Mouse (Mus musculus): ENCODE measurements around the gene St3gal4.

The St3gal4 gene

DNA sequence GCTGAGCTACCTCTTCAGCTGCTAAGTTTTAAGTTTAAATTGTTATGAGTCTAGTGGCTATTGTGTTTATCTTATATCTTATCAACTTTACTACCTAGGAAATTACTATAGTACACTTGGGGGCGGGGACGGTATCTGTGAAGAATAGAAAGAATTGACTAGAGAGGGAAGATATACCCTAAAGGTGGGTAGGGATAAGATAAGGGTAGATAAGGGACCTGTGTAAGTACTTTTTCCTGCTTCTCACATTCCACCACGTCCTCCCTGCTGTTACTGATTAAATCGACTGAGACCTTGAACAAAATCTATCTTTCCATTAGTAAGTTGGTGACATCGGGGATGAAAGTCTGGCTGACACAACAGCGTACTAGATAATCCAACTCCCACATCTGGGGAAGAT, 70.6 kb downstream of the St3gal4 start:
- DNase-seq (ENCODE audit: low spot score): no peak

GRCm38 (mm10) chr9:35045756-35046155, 73.3 kb downstream of the St3gal4 start:
- DNase-seq (ENCODE audit: low spot score): peak; percentile 86

- peak; percentile 72 for DNase-seq (ENCODE audit: low spot score)
Measured at GRCm38 (mm10) chr9:35045031-35045531, 74.0 kb downstream of the St3gal4 start.

DNA sequence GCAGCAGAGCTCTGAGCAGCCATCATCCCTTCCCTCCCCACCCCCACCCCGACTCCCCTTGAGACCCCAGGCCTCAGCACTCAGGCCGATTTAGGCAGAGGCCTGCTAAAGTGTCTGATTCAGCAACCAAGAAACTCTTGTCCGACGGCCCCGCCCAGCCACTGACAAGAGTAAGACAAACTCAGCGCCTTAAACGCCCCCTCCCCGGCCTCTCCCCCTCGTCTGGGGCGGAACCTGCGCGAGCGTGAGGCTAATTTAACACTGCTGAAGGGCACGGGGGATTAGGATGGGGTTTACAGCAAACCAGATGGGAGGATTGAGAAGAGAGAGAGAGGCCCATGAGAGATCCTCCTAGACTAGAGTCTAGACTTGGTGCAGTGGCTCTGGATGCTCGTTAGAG, 74.6 kb downstream of the St3gal4 start:
- DNase-seq (ENCODE audit: low spot score): peak; percentile 81

DNA sequence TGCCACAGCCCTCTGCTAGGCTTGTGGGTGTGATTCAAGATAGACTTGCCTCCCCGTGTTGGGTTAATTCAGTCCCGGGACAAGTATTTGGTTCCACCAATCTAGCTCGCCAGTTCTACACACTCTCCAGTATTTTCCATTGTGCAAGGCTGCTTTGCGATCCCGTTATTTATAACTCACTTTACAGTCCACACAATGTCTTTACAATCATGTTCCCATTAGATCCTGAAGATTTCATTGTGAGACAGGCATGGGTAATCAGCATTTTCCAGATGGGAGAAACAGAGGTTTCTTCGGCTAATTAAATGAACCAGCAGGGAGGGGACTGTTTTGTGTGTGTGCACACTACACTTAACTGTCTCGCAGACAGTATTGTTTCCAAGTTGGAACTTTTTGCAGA, 75.4 kb downstream of the St3gal4 start:
- DNase-seq (ENCODE audit: low spot score): peak; percentile 36

- no peak for DNase-seq (ENCODE audit: low spot score)
Measured at GRCm38 (mm10) chr9:35041493-35041892, 77.6 kb downstream of the St3gal4 start.

DNA sequence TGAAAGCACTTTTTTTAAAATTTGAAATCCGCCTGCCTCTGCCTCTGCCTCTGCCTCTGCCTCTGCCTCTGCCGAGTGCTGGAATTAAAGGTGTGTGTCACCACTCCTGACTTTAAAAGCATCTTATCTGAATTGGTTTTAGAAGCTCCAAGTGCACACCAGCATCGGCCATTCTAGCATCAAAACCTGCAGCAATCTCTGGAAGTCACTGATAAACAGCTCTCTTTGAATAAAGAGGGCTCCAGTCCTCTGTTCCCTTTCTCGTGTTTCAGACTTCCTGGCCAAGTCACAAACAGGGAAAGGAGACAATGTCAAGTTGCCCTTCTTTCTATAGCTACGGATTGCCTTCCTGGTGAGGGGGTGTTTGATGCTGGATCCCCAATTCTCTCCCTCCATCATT, 79.2 kb downstream of the St3gal4 start:
- DNase-seq (ENCODE audit: low spot score): no peak

DNA sequence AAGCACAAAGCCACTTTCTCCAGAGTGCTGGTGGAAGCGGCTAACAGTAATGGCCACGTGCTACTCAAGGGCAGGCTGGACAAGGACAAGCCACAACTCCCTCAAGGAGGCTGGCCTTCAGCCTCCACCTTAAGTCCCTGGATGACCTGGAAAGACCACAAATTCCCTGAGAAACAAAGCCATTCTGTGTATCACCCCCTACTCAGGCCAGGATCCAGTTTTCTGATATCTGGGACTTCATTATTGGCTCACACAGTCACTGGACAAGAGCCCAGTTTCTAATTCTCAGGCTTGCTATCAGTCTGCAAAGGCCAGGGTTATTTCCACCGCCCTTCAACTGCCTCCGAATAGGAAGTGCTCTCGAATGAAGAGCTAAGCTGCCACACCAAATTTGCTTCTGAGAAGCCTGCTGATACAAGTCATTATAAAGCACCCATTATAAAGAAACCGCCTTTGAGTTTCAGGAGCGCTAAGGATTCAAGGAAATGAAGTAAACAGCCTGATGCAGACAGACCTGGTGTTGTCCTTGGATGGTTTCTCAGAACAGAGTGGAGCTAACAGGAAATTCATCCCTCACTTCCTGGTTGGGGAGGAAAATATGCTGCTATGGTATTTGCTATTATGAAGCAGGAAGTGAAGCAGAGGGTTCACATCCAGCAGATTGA, 80.0 kb downstream of the St3gal4 start:
- no peak for DNase-seq (ENCODE audit: low spot score)

DNA sequence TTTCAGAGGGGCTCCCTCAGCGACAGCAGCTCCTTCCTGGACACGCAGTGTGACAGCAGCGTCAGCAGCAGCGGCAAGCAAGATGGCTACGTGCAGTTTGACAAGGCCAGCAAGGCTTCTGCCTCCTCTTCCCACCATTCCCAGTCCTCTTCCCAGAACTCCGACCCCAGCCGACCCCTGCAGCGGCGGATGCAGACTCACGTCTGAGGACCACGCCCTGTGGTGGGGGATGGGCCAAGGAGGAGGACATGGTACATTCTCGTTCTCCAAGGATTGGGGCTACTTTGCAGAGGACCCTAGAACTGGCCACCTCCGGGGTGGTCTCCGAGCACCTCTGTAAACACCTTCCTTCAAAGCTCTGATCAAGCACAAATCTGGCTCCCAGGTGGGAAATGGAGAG, 84.0 kb downstream of the St3gal4 start:
- DNase-seq (ENCODE audit: low spot score): peak; percentile 64

DNA sequence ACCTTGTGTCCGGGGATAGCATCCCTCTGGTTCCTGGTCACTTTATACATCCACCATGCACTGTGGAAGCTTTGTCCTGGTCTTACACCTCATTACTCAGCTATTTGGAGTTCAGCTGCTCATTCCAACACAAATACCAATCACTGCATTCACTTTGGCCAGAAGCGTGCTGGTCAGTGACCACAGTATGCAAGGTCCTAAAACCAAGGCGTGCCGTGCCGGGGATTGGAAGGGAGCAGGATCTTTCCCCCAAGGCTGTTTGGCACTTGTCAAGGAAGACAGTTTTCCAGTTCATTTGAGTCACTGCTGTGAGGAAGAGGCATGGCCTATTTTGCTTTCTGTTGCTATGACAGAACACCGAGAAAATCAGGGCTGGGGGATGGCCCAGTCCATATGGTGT, 86.6 kb downstream of the St3gal4 start:
- no peak for DNase-seq (ENCODE audit: low spot score)

- peak; percentile 62 for DNase-seq (ENCODE audit: low spot score)
Measured at GRCm38 (mm10) chr9:35030823-35031222, 88.2 kb downstream of the St3gal4 start.

GRCm38 (mm10) chr9:35027382-35027997, 91.6 kb downstream of the St3gal4 start:
- DNase-seq (ENCODE audit: low spot score): no peak

GRCm38 (mm10) chr9:35026897-35027311, 92.2 kb downstream of the St3gal4 start:
- no peak for DNase-seq (ENCODE audit: low spot score)

GRCm38 (mm10) chr9:35026311-35026710, 92.8 kb downstream of the St3gal4 start:
- no peak for DNase-seq (ENCODE audit: low spot score)

GRCm38 (mm10) chr9:35024591-35025496, 94.2 kb downstream of the St3gal4 start:
- no peak for DNase-seq (ENCODE audit: low spot score)

DNA sequence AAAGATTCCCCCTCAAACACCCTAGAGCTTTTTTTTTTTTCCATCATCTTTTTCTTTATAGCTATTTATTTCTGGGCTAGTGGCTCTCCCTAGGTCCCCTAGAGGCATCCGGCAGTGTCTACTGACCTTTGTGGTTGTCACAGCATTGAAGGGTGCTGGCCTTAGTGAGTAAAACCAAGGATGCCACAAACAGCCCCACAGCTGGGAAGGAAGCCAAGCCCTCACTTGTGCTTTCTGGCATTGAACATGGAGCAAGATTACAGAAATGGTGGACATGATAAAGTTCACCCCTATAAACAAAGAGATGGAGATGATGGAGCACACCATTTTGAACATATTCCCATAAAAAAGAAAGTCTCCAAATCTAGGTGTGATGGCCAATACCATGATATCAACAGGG, 97.3 kb downstream of the St3gal4 start:
- DNase-seq (ENCODE audit: low spot score): no peak

DNA sequence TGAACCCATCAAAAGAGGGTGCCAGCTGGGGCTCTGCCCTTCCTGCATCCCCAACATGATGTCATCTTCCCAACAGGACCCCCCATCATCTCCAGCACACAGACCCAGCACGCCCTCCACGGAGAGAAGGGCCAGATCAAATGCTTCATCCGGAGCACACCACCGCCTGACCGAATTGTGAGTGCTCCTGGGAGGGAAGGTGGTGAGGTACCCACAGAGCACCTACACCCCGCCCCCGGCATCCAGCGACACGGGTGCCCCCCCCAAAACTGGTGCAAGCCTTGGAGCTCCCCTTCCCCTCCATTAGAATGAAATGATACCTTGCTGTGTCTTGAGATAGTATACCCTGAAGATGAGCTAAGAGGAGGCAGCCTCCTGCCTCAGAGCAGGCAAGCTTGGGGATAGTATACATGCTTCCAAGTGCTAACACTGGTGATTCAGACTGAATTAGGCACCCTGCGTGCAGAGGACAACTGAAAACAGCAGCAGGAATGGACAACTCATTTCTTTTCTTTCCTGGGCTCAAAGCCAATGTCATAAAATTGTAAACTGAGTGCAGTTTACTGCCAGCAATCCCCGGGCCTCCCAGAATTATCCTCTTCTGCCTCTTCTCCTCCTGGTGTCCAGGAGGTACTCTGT, 98.9 kb downstream of the St3gal4 start:
- no peak for DNase-seq (ENCODE audit: low spot score)

- no peak for DNase-seq (ENCODE audit: low spot score)
Measured at GRCm38 (mm10) chr9:35019372-35019771, 99.7 kb downstream of the St3gal4 start.

GRCm38 (mm10) chr9:35018056-35018455, 101.0 kb downstream of the St3gal4 start:
- no peak for DNase-seq (ENCODE audit: low spot score)

- DNase-seq (ENCODE audit: low spot score): no peak
Measured at GRCm38 (mm10) chr9:35017563-35017962, 101.5 kb downstream of the St3gal4 start.

DNA sequence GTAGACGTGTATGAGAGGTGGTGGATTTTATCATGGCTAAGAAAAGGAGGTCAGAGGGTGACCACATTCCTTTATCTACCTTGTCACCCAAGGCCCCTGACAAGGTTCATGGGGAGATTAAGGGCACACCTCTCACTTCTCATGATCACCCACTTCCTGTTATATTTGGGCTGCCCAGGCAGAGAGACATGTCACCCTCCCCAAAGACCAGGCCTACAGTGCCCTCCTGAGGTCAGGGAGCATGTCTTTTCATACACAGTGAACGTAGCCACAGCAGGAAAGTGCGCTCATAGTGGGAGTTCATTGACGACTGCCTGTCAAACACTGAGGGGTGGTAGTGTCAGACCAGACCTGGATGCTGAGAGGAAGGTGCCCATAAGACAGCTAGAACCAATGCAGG, 102.3 kb downstream of the St3gal4 start:
- DNase-seq (ENCODE audit: low spot score): no peak

GRCm38 (mm10) chr9:35007697-35008341, 111.2 kb downstream of the St3gal4 start:
- DNase-seq (ENCODE audit: low spot score): no peak

All from testis, postnatal 10 days (tissue).